In genomic region chr1:133929980-133930379, GRCm38 (mm10) we compare ENCODE assay signal across 25 mouse cellular contexts. TPM values are rescaled to one million over a fixed set of nuclear protein-coding genes. Genes with fewer than 3 reads are reported as not detected.
DNase-seq lines count a peak whose midpoint lies in the region; ATAC-seq and TF ChIP-seq lines count a peak whose summit lies in the region.
"Had no signal": no experiment of that assay in that cellular context is flagged by ENCODE, and none has a peak within 500 bp of the region (broad histone marks: within the 10 kb centered on the region; RNA-seq: fewer than 3 reads in every experiment).

No protein-coding gene starts in this region.

- no peak for TF ChIP-seq CTCF in midbrain, postnatal 0 days (IDR thresholded peaks at IDR 0.05)

- WGBS in midbrain, embryonic 11.5 days = 57% methylated on average over 3 of the region's 3 CpGs
- WGBS in midbrain, postnatal 0 days = 47% methylated on average over 3 of the region's 3 CpGs

- H3K4me2 ChIP-seq in midbrain, embryonic 11.5 days = no peak overlapping the region
- H3K4me2 ChIP-seq in midbrain, postnatal 0 days (ENCODE audit: low read depth, low read length, poor library complexity, severe bottlenecking) = no peak overlapping the region

- no peaks in the 10 kb centered on the region for H3K27me3 ChIP-seq in midbrain, embryonic 11.5 days (ENCODE audit: control insufficient read depth, insufficient read depth, low read length)
- no peaks in the 10 kb centered on the region for H3K27me3 ChIP-seq in midbrain, postnatal 0 days (ENCODE audit: insufficient read depth, low read length)
- H3K27me3 ChIP-seq: Patski had no signal

- no peaks in the 10 kb centered on the region for H3K36me3 ChIP-seq in midbrain, embryonic 11.5 days (ENCODE audit: control insufficient read depth, insufficient read depth, low read length)
- H3K36me3 ChIP-seq in midbrain, postnatal 0 days (ENCODE audit: insufficient read depth, low read length) = no peaks in the 10 kb centered on the region
- H3K36me3 ChIP-seq: G1E had no signal

- no peak for ATAC-seq in midbrain, embryonic 11.5 days (ENCODE audit: low FRiP score)
- ATAC-seq in midbrain, postnatal 0 days (ENCODE audit: low FRiP score) = no peak
- ATAC-seq: activated CD4-positive, CD25-positive, alpha-beta regulatory T cell, adult 4 months; CD4-positive, CD25-positive, alpha-beta regulatory T cell, adult 4 months; Patski had no signal

- peak; percentile 60 for DNase-seq in adrenal gland, postnatal 10 days
- DNase-seq in adrenal gland, postnatal 25 days = no peak
- peak; percentile 44 for DNase-seq in midbrain, embryonic 11.5 days (ENCODE audit: low spot score, missing footprints)
- DNase-seq in midbrain, postnatal 0 days (ENCODE audit: low spot score) = no peak
- DNase-seq in adipocyte (ENCODE audit: low spot score) = peak; percentile 57
- no peak for DNase-seq in yolk sac, embryonic 10.5 days (ENCODE audit: low spot score)
- no peak for DNase-seq in frontal cortex, postnatal 36 days (ENCODE audit: low spot score in 2 of 2)
- DNase-seq: adrenal gland, adult 2 months; adrenal gland, adult 8-10 months; adrenal gland, postnatal 14 days; B cell, adult 2 months; cerebellum, adult 11 months; cerebellum, adult 11-12 months; cerebellum, adult 18-20 months; cerebellum, adult 2 months; cerebellum, adult 8-10 months; cerebellum, adult 9-10 months had no signal

- H3K4me1 ChIP-seq in midbrain, embryonic 11.5 days (ENCODE audit: control insufficient read depth, insufficient read depth, low read length) = no peaks in the 10 kb centered on the region
- no peaks in the 10 kb centered on the region for H3K4me1 ChIP-seq in midbrain, postnatal 0 days (ENCODE audit: insufficient read depth, low read length)
- peaks cover 40% of the 10 kb centered on the region for H3K4me1 ChIP-seq in brown adipose tissue, adult 24 weeks (ENCODE audit: control insufficient read depth, insufficient read depth, insufficient read length, low read length)

- H3K4me3 ChIP-seq in midbrain, embryonic 11.5 days (ENCODE audit: low read depth, low read length) = no peak overlapping the region
- no peak overlapping the region for H3K4me3 ChIP-seq in midbrain, postnatal 0 days (ENCODE audit: low read depth, low read length)
- peak overlapping the region; percentile 68 for H3K4me3 ChIP-seq in brown adipose tissue, adult 24 weeks (ENCODE audit: insufficient read depth, low read depth, low read length)

- no peaks in the 10 kb centered on the region for H3K9me3 ChIP-seq in midbrain, embryonic 11.5 days (ENCODE audit: control insufficient read depth, low read length)
- no peaks in the 10 kb centered on the region for H3K9me3 ChIP-seq in midbrain, postnatal 0 days (ENCODE audit: low read length)

- H3K9ac ChIP-seq in midbrain, embryonic 11.5 days (ENCODE audit: low read length) = no peak overlapping the region
- no peak overlapping the region for H3K9ac ChIP-seq in midbrain, postnatal 0 days (replicated peaks; ENCODE audit: low read length, poor library complexity, severe bottlenecking)

- H3K27ac ChIP-seq in midbrain, embryonic 11.5 days (ENCODE audit: low read depth, low read length) = no peak overlapping the region
- no peak overlapping the region for H3K27ac ChIP-seq in midbrain, postnatal 0 days (ENCODE audit: low read depth, low read length)
- H3K27ac ChIP-seq in brown adipose tissue, adult 24 weeks (replicated peaks; ENCODE audit: low read depth, low read length) = peak overlapping the region; percentile 99

RNA-seq across cellular contexts. Expression of gene Prelp, which starts 8.8 kb away (rescaled TPM):
- 10 to 100 TPM; 56.9 to 74.1 TPM for total RNA-seq in adrenal gland, postnatal 10 days (2021)
- total RNA-seq in adrenal gland, postnatal 25 days (2021) = 38.0 and 39.8 TPM in 2 replicates
- polyA plus RNA-seq in midbrain, embryonic 11.5 days (2014; fragmentation: Nextera tagmentation; extraction: Ambion mirVana) = 1.1 and 1.7 TPM in 2 replicates
- 4.6 and 7.9 TPM in 2 replicates for total RNA-seq in midbrain, postnatal 0 days (2014; rRNA removed)
- polyA plus RNA-seq in midbrain, postnatal 0 days (2015; fragmentation: Nextera tagmentation; extraction: Ambion mirVana) = 5.0 and 5.4 TPM in 2 replicates
- 237 and 366 TPM in 2 replicates for polyA plus RNA-seq in brown adipose tissue, adult 24 weeks (2012; ENCODE audit: insufficient read depth, insufficient read length, missing spikeins)
- total RNA-seq: CH12.LX, ES-E14, MEL had no signal
- polyA plus RNA-seq: activated CD4-positive, CD25-positive, alpha-beta regulatory T cell, adult 4 months; CD4-positive, CD25-positive, alpha-beta regulatory T cell, adult 4 months had no signal

RNA-seq across cellular contexts. Expression of gene Optc, which starts 22.2 kb away (rescaled TPM):
- total RNA-seq in adrenal gland, postnatal 10 days (2021) = 1 to 10 TPM; 1.7 to 2.5 TPM
- 1.0 and 1.2 TPM in 2 replicates for total RNA-seq in adrenal gland, postnatal 25 days (2021)
- 1.6 and 1.9 TPM in 2 replicates for polyA plus RNA-seq in midbrain, embryonic 11.5 days (2014; fragmentation: Nextera tagmentation; extraction: Ambion mirVana)
- 5.0 and 7.3 TPM in 2 replicates for total RNA-seq in midbrain, postnatal 0 days (2014; rRNA removed)
- polyA plus RNA-seq in midbrain, postnatal 0 days (2015; fragmentation: Nextera tagmentation; extraction: Ambion mirVana) = 2.1 and 2.7 TPM in 2 replicates
- polyA plus RNA-seq in brown adipose tissue, adult 24 weeks (2012; ENCODE audit: insufficient read depth, insufficient read length, missing spikeins) = not detected in 2 replicates
- total RNA-seq: CH12.LX, G1E had no signal
- polyA plus RNA-seq: activated CD4-positive, CD25-positive, alpha-beta regulatory T cell, adult 4 months; CD4-positive, CD25-positive, alpha-beta regulatory T cell, adult 4 months; G1E had no signal

Comparison
In these comparisons a context has a peak if more than half of its experiments do, and no peak if none do; other contexts are left out.
1. DNase-seq: peak in adrenal gland, postnatal 10 days (single experiment), midbrain, embryonic 11.5 days (single experiment) and adipocyte (single experiment); none in adrenal gland, postnatal 25 days (single experiment), midbrain, postnatal 0 days (single experiment), yolk sac, embryonic 10.5 days (single experiment) and frontal cortex, postnatal 36 days (0 of 2).